Mouse (Mus musculus): ENCODE measurements around the gene Ppp1r1a. TPM values are rescaled to one million over a fixed set of nuclear protein-coding genes. Genes with fewer than 3 reads are reported as not detected.

Gene Ppp1r1a
- polyA plus RNA-seq, 1 experiment from 2014 or later, result 17.4 TPM

DNA sequence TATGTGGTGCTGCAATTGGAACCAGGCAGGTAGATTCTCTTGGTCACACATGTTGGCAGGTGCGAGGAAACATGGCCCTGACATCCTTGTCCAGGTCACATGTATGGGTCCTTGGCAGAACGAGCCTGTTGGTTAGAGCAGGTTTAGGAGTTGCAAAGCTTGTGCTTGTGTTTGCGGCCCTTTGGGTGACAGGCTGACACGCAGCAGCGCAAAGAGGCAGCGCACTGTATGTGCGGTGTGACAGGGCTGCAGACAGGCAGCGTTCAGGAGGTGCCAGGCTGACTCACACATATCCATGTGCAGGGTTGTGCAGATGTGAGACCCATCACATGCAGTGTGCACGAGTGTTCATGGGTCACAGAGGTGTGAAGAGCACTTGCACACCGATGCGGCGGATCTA lies 34.1 kb downstream of the Ppp1r1a start:
- H3K4me1 ChIP-seq (ENCODE audit: control insufficient read depth, insufficient read depth, low read length), result no peaks in the 10 kb centered on the region
- H3K36me3 ChIP-seq (ENCODE audit: control insufficient read depth, insufficient read depth, low read length), result no peaks in the 10 kb centered on the region
- H3K9me3 ChIP-seq (ENCODE audit: control insufficient read depth, low read depth, low read length), result no peaks in the 10 kb centered on the region
- peaks cover 5% of the 10 kb centered on the region; the same call in 1 of the 2 replicates for H3K27me3 ChIP-seq (ENCODE audit: control insufficient read depth, insufficient read depth, low read length)
- WGBS, result 50% methylated on average over 12 of the region's 12 CpGs
- ATAC-seq (ENCODE audit: insufficient number of reproducible peaks, insufficient read depth, low FRiP score, low read depth), result no peak
- H3K4me3 ChIP-seq (ENCODE audit: low read depth, low read length), result peak overlapping the region; percentile 57
- H3K4me2 ChIP-seq (replicated peaks; ENCODE audit: low read depth, low read length), result peak overlapping the region; percentile 86
- no peak overlapping the region for H3K9ac ChIP-seq (replicated peaks; ENCODE audit: low read depth, low read length)
- no peak overlapping the region for H3K27ac ChIP-seq (ENCODE audit: low read length)

DNA sequence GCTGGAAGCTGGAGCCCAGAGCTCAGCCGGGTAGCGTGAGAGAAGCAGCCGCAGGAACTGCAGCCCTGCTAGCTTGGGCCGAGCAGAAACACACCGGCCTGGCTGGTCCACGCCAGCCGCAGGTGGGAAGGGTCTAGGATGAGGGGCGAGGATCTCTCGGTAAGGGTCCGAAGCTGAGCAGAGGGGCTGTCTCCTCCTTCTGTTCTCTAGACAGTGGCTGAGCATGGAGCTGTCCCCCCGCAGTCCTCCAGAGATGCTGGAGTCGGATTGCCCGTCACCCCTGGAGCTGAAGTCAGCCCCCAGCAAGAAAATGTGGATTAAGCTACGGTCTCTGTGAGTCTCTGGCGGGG lies 34.6 kb downstream of the Ppp1r1a start:
- 0% methylated on average over 15 of the region's 15 CpGs for WGBS
- no peaks in the 10 kb centered on the region for H3K36me3 ChIP-seq (ENCODE audit: control insufficient read depth, insufficient read depth, low read length)
- peak; percentile 54; the same call in 1 of the 2 replicates for ATAC-seq (ENCODE audit: insufficient number of reproducible peaks, insufficient read depth, low FRiP score, low read depth)

DNA sequence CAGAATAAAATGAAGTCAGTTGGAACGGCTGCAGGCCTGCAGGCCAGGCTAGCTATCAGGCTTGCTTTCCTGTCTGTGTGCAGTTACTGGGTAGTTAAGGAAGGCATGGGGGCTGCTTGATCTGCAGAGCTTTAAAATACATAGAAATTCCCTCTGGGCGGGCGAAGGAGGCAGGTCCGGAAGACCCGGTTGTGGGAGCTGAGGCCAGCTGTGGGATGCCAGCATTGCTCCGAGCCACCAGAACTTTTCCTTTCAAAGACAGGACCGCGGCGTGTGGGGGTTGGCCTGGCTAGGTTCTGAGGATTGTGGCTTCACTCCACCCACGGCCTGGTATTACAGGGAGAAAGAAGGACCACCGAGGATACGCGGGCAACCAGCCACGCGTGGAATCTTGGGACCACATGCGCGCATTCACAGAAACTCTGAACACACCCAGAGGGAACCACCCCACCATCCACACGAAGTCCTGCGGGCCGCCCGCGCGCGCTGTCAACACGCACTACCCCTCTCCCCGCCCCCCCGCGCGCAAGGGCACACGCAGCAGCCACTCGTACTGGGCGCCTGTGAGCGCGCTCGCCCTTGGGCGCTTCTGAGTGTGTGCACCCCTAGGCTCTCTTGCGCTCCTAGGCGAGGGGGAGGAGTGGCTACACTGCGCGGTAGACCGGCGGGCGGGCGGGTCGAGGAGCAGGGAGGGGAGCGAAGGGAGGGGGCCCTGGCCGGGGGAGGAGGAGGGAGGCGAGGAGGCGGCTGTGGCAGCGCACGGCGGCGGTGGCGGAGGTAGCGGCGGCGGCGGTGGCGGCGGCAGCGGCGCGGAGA lies 35.2 kb downstream of the Ppp1r1a start, which contains the start of gene Pde1b:
Gene Pde1b (plus strand): TSS at position 600 of the 816 bp plus-strand sequence.
- Histone ChIP-seq H3K4me2 (replicated peaks; ENCODE audit: low read depth, low read length) (peak within 1 kb of the TSS; percentile 86), H3K27me3 (ENCODE audit: control insufficient read depth, insufficient read depth, low read length) (peaks cover 5% of the 10 kb centered on the region; the same call in 1 of the 2 replicates), H3K4me3 (ENCODE audit: low read depth, low read length) (peak within 1 kb of the TSS; percentile 57), H3K9ac (replicated peaks; ENCODE audit: low read depth, low read length) (peak within 1 kb of the TSS; percentile 36), H3K4me1 (ENCODE audit: control insufficient read depth, insufficient read depth, low read length) (no peaks in the 10 kb centered on the region), H3K27ac (ENCODE audit: low read length) (peak within 1 kb of the TSS; percentile 49; the same call in 1 of the 2 replicates), H3K36me3 (ENCODE audit: control insufficient read depth, insufficient read depth, low read length) (no peaks in the 10 kb centered on the region), H3K9me3 (ENCODE audit: control insufficient read depth, low read depth, low read length) (no peaks in the 10 kb centered on the region)
- 2% methylated on average over 51 of the region's 63 CpGs for WGBS
- ATAC-seq (ENCODE audit: insufficient number of reproducible peaks, insufficient read depth, low FRiP score, low read depth), result peak; percentile 91

More for the DNA sequence above, 34.6 kb downstream of the Ppp1r1a start:
- H3K4me1 ChIP-seq (ENCODE audit: control insufficient read depth, insufficient read depth, low read length), result no peaks in the 10 kb centered on the region
- H3K27me3 ChIP-seq (ENCODE audit: control insufficient read depth, insufficient read depth, low read length), result peaks cover 5% of the 10 kb centered on the region; the same call in 1 of the 2 replicates
- peak overlapping the region; percentile 86 for H3K4me2 ChIP-seq (replicated peaks; ENCODE audit: low read depth, low read length)
- peak overlapping the region; percentile 57 for H3K4me3 ChIP-seq (ENCODE audit: low read depth, low read length)
- H3K9me3 ChIP-seq (ENCODE audit: control insufficient read depth, low read depth, low read length), result no peaks in the 10 kb centered on the region
- H3K27ac ChIP-seq (ENCODE audit: low read length), result no peak overlapping the region
- H3K9ac ChIP-seq (replicated peaks; ENCODE audit: low read depth, low read length), result peak overlapping the region; percentile 36; the same call in 1 of the 2 replicates

DNA sequence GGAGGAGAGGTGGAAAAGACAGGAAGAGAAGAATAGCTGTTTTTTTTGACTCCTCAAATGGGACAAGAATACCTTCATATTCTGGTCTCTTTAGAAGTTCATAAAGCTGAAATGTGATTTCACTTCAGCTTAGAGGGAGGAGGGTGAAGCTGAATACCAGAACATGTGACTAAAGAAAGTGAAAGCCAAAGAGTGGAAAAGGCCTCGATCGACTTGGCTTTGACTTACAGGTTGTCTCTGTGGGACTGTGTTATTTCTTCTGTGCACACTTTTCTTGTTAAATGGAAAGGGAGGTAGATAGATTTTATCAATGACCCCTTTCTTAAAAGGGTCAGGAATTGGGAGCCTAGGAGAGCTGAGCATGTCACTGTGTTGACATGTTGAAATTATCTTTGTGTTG lies 36.6 kb downstream of the Ppp1r1a start:
- Histone ChIP-seq H3K4me1 (ENCODE audit: control insufficient read depth, insufficient read depth, low read length) (no peaks in the 10 kb centered on the region), H3K9ac (replicated peaks; ENCODE audit: low read depth, low read length) (no peak overlapping the region), H3K27ac (ENCODE audit: low read length) (no peak overlapping the region), H3K4me3 (ENCODE audit: low read depth, low read length) (no peak overlapping the region), H3K27me3 (ENCODE audit: control insufficient read depth, insufficient read depth, low read length) (peaks cover 5% of the 10 kb centered on the region; the same call in 1 of the 2 replicates), H3K36me3 (ENCODE audit: control insufficient read depth, insufficient read depth, low read length) (no peaks in the 10 kb centered on the region), H3K9me3 (ENCODE audit: control insufficient read depth, low read depth, low read length) (no peaks in the 10 kb centered on the region), H3K4me2 (replicated peaks; ENCODE audit: low read depth, low read length) (no peak overlapping the region)
- 42% methylated on average over 2 of the region's 2 CpGs for WGBS
- no peak for ATAC-seq (ENCODE audit: insufficient number of reproducible peaks, insufficient read depth, low FRiP score, low read depth)

DNA sequence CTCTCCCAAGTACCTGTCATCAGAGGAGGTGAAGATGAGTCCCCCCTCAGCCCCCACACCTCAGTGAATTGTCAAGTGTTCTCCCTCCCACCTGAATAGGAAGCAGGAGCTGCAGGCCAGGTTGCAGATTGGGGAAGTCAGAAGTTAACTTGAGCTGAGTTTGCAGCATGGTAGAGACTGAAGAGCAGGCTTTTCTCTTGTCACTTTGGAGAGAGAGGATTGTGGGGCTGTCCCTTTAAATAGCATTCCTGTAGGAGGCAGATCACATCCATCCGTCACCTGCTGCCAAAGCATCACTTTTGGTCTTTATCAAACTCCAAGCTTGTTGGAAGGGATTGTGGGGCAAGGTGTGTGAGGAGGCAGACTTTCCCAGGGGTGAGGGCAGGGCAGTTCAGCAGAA lies 37.1 kb downstream of the Ppp1r1a start:
- Histone ChIP-seq H3K36me3 (ENCODE audit: control insufficient read depth, insufficient read depth, low read length) (no peaks in the 10 kb centered on the region), H3K9ac (replicated peaks; ENCODE audit: low read depth, low read length) (no peak overlapping the region), H3K4me3 (ENCODE audit: low read depth, low read length) (no peak overlapping the region), H3K27me3 (ENCODE audit: control insufficient read depth, insufficient read depth, low read length) (peaks cover 5% of the 10 kb centered on the region; the same call in 1 of the 2 replicates), H3K27ac (ENCODE audit: low read length) (no peak overlapping the region), H3K4me1 (ENCODE audit: control insufficient read depth, insufficient read depth, low read length) (no peaks in the 10 kb centered on the region), H3K9me3 (ENCODE audit: control insufficient read depth, low read depth, low read length) (no peaks in the 10 kb centered on the region), H3K4me2 (replicated peaks; ENCODE audit: low read depth, low read length) (no peak overlapping the region)
- no peak for ATAC-seq (ENCODE audit: insufficient number of reproducible peaks, insufficient read depth, low FRiP score, low read depth)
- WGBS, result 72% methylated on average over 1 of the region's 1 CpGs

DNA sequence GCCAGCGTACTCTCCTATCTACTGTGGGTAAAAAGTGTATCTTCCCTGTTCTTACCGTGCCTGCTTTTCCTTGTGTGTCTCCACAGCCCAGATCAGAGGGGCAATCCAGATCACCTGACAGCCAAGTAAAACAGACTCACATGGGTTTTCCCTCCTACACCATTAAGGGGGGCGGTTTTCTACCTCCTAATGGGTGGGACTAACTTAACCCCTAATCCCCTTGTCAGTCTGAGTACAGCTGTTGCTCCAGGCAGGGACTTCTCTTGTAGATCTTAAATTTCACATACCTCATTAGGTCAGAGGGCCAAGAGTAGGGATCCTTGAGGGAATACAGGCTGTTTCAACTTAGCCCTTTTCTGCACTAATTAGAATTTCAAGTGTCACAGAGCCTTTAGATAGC lies 39.6 kb downstream of the Ppp1r1a start:
- Histone ChIP-seq H3K9ac (replicated peaks; ENCODE audit: low read depth, low read length) (no peak overlapping the region), H3K4me1 (ENCODE audit: control insufficient read depth, insufficient read depth, low read length) (no peaks in the 10 kb centered on the region; the same call in 1 of the 2 replicates), H3K4me2 (replicated peaks; ENCODE audit: low read depth, low read length) (no peak overlapping the region), H3K27me3 (ENCODE audit: control insufficient read depth, insufficient read depth, low read length) (no peaks in the 10 kb centered on the region), H3K9me3 (ENCODE audit: control insufficient read depth, low read depth, low read length) (no peaks in the 10 kb centered on the region), H3K36me3 (ENCODE audit: control insufficient read depth, insufficient read depth, low read length) (no peaks in the 10 kb centered on the region), H3K4me3 (ENCODE audit: low read depth, low read length) (no peak overlapping the region), H3K27ac (ENCODE audit: low read length) (no peak overlapping the region)
- no peak for ATAC-seq (ENCODE audit: insufficient number of reproducible peaks, insufficient read depth, low FRiP score, low read depth)
- 24% methylated on average over 3 of the region's 3 CpGs for WGBS

DNA sequence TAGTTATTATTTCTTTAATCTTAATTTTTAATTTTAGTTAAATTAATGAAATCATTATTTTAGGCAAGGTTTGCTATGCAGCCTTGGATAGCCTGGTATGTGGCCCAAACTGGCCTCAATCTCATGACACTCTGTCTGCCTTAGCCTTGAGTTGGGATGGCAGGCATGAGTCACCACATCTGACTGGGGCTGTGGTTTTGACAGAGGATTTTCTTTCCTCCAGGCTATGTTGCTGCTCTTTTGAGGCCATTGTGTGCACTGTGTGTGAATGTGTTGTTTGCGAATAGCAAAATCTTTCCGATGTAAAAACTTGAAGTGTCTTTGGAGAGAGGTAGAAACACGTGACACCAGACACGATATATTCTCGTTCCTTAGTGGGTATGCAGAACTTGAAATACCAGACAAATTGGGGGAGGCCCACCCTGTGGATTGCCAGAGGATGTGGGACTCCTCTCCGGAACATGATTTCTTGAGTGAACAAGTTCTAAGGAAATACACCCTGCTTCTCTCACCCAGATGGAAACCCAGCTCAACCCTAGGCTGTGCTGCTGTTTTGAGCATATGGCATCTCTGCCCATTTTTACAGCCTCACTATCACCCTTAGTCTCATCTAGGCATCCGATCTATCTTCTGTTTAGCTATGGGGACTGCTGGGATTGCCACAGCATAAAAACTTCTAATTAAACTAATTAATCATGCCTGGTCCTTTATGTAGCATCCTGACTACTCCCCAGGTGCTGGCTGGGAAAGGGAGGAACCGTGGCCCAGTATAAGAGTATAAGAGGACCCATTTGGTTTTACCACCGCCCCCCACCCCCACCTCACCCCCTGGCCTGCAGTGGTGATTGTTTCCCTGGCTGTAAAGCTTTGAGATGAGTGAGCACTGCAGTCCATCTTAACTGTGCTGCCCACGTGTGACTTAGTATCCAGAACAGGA lies 41.3 kb downstream of the Ppp1r1a start:
- H3K27ac ChIP-seq (ENCODE audit: low read length), result no peak overlapping the region
- no peaks in the 10 kb centered on the region; the same call in 1 of the 2 replicates for H3K4me1 ChIP-seq (ENCODE audit: control insufficient read depth, insufficient read depth, low read length)
- H3K9ac ChIP-seq (replicated peaks; ENCODE audit: low read depth, low read length), result no peak overlapping the region
- 69% methylated on average over 10 of the region's 10 CpGs for WGBS
- no peaks in the 10 kb centered on the region for H3K27me3 ChIP-seq (ENCODE audit: control insufficient read depth, insufficient read depth, low read length)
- no peak overlapping the region for H3K4me3 ChIP-seq (ENCODE audit: low read depth, low read length)
- no peak overlapping the region for H3K4me2 ChIP-seq (replicated peaks; ENCODE audit: low read depth, low read length)
- no peaks in the 10 kb centered on the region for H3K9me3 ChIP-seq (ENCODE audit: control insufficient read depth, low read depth, low read length)
- no peaks in the 10 kb centered on the region for H3K36me3 ChIP-seq (ENCODE audit: control insufficient read depth, insufficient read depth, low read length)
- ATAC-seq (ENCODE audit: insufficient number of reproducible peaks, insufficient read depth, low FRiP score, low read depth), result no peak

DNA sequence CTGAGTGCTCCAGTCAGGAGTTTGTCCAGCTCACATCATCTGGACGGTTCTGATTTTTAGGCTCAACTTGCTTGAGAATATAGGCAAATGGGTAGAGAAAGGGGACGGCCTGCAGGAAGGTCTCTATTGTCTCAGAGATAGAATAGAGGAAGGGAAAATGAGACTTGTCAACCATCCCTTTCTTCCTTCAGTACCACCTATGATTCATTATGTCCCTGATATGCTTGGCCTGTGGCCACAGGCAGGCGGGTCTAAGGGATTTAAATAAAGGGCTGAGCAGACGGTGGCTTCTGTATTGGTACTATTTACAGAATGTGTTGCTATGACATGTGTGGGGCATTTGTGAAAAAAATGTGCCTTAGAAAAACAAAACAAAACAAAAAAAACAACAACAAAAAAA lies 49.5 kb downstream of the Ppp1r1a start:
- Histone ChIP-seq H3K27ac (ENCODE audit: low read length) (no peak overlapping the region; the same call in 1 of the 2 replicates), H3K27me3 (ENCODE audit: control insufficient read depth, insufficient read depth, low read length) (no peaks in the 10 kb centered on the region), H3K4me3 (ENCODE audit: low read depth, low read length) (no peak overlapping the region), H3K4me2 (replicated peaks; ENCODE audit: low read depth, low read length) (no peak overlapping the region), H3K36me3 (ENCODE audit: control insufficient read depth, insufficient read depth, low read length) (no peaks in the 10 kb centered on the region), H3K4me1 (ENCODE audit: control insufficient read depth, insufficient read depth, low read length) (peaks cover 3% of the 10 kb centered on the region; the same call in 1 of the 2 replicates), H3K9ac (replicated peaks; ENCODE audit: low read depth, low read length) (no peak overlapping the region), H3K9me3 (ENCODE audit: control insufficient read depth, low read depth, low read length) (no peaks in the 10 kb centered on the region)
- no peak for ATAC-seq (ENCODE audit: insufficient number of reproducible peaks, insufficient read depth, low FRiP score, low read depth)
- 58% methylated on average over 4 of the region's 4 CpGs for WGBS

Measured in stomach, embryonic 14.5 days (tissue).